Mouse (Mus musculus) midbrain, embryonic 14.5 days (tissue): ENCODE results near the gene Tenm2. TPM values are rescaled to one million over a fixed set of nuclear protein-coding genes. Genes with fewer than 3 reads are reported as not detected.

Experiments used
- ATAC-seq: fragments of 200-750 bp; cut with Nextera tagmentation; 2 replicates; pipeline ENCODE4 v1.8.0; 2017; ENCODE audit warnings: moderate number of reproducible peaks, moderate library complexity; ENCODE audit not compliant: low FRiP score, low TSS enrichment
- DNase-seq: peaks from one replicate; pipeline ENCODE4 v3.0.0-alpha.2; 2015
- H3K27ac ChIP-seq: fragments of 300-500 bp; sonication (generic); replicated peaks from 2 replicates; pipeline ENCODE4 v1.5.1; 2014; ENCODE audit warnings: mild to moderate bottlenecking, low read depth, low read length, moderate library complexity
- H3K27me3 ChIP-seq: fragments of 300-500 bp; sonication (generic); 2 replicates; pipeline ENCODE4 v1.6.1; 2014; ENCODE audit warnings: low read length, control low read depth, mixed read lengths; ENCODE audit not compliant: control insufficient read depth, insufficient read depth
- H3K36me3 ChIP-seq: fragments of 300-500 bp; sonication (generic); 2 replicates; pipeline ENCODE4 v1.6.1; 2014; ENCODE audit warnings: low read length, control low read depth; ENCODE audit not compliant: control insufficient read depth, insufficient read depth
- H3K4me1 ChIP-seq: fragments of 300-500 bp; sonication (generic); 2 replicates; pipeline ENCODE4 v1.6.1; 2014; ENCODE audit warnings: mild to moderate bottlenecking, antibody characterized with exemption, low read length, control low read depth; ENCODE audit not compliant: control insufficient read depth, insufficient read depth
- H3K4me2 ChIP-seq: fragments of 300-500 bp; sonication (generic); 2 replicates; pipeline ENCODE4 v1.6.1; 2014; ENCODE audit warnings: mild to moderate bottlenecking, low read length, moderate library complexity
- H3K4me3 ChIP-seq: fragments of 300-500 bp; sonication (generic); replicated peaks from 2 replicates; pipeline ENCODE4 v1.5.1; 2014; ENCODE audit warnings: low read depth, low read length
- H3K9ac ChIP-seq: fragments of 300-500 bp; sonication (generic); replicated peaks from 2 replicates; pipeline ENCODE4 v1.6.1; 2014; ENCODE audit warnings: mild to moderate bottlenecking, low read length, moderate library complexity
- H3K9me3 ChIP-seq: fragments of 300-500 bp; sonication (generic); 2 replicates; pipeline ENCODE4 v1.6.1; 2016; ENCODE audit warnings: low read length, control low read depth, mixed read lengths; ENCODE audit not compliant: control insufficient read depth
- WGBS: fragments of 180-500 bp; shearing (Covaris S2); extraction: QIAGEN DNeasy Blood & Tissue Kit; methylation state at CpG from one replicate; pipeline ENCODE4 v1.1.7; 2014; 5-methylcytosine and 5-hydroxymethylcytosine counted together
- polyA plus RNA-seq: library from polyadenylated mRNA; unstranded; fragments of >200 nt; fragmentation: Nextera tagmentation; extraction: Ambion mirVana; gene quantifications from 2 replicates; pipeline ENCODE4 v1.2.1, GENCODE M21; 2014

The Tenm2 gene
- polyA plus RNA-seq: 52.8 and 59.2 TPM in 2 replicates

DNA sequence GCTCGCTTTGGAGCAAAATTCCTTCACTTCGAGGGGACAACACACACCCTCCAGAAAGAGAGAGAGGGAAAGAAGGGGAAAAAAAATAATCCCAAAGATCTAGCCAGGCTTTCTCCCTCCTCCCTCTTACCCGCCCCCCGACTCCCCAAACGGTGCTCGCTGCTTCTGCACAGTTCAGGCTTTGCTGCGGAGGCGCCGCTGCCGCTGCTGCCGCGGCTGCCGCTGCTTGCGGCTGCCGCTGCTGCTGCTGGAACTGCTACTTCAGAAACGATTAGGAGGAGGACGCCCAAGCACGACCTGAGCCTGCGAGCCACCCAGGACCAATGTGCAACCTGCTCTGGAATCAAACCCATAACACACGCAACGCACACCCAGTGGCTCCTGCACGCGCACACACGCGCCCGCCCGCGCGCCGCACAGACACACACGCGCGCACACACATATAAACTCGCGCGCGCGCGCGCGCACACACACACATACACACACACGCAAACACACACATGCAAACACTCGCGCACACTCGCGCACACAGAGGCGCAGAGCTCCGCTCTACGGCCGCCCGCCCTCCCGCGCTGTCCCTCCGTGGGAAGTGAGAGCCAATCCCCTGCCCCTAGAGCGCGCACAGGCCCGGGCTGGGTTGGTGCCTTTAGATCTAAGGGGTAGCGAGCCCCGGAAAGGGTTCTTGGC, at the start of gene Tenm2:
Gene Tenm2, minus strand, starts transcription at position 51 of the 687 bp plus-strand sequence.
- Histone ChIP-seq H3K4me2 (peak within 1 kb of the TSS; percentile 86), H3K9ac (peak within 1 kb of the TSS; percentile 86), H3K4me3 (peak within 1 kb of the TSS; percentile 55), H3K36me3 (no peaks in the 10 kb centered on the region), H3K27ac (peak within 1 kb of the TSS; percentile 96), H3K4me1 (peaks cover 25% of the 10 kb centered on the region), H3K27me3 (no peaks in the 10 kb centered on the region), H3K9me3 (no peaks in the 10 kb centered on the region)
- ATAC-seq (peak; percentile 94), DNase-seq (peak; percentile 93)
- 0% methylated on average over 58 of the region's 59 CpGs for WGBS

DNA sequence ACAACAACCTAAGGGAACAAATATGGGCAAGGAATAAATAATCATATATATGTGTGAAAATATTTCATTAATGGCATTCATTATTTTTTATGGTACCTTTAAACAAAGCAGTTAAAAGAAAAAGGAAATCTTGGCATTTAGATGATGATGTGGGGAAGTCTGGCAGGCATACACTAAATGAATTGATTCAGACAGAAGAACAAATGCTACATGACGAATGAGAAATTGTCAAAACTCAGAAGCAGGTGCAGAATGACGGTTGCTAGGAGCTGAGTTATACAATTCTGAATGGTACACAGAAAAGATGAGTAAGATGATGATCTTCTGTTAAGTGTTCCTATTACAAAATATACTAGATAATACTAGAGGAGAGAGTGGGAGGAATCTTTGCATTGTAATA, 49.4 kb upstream of the Tenm2 start:
- no peak overlapping the region for H3K9ac ChIP-seq
- ATAC-seq (no peak), DNase-seq (no peak)
- H3K27me3 ChIP-seq: no peaks in the 10 kb centered on the region
- no peaks in the 10 kb centered on the region for H3K9me3 ChIP-seq
- H3K4me1 ChIP-seq: no peaks in the 10 kb centered on the region
- H3K4me2 ChIP-seq: no peak overlapping the region
- H3K36me3 ChIP-seq: no peaks in the 10 kb centered on the region
- no peak overlapping the region for H3K4me3 ChIP-seq
- 85% methylated on average over 2 of the region's 2 CpGs for WGBS
- H3K27ac ChIP-seq: no peak overlapping the region

DNA sequence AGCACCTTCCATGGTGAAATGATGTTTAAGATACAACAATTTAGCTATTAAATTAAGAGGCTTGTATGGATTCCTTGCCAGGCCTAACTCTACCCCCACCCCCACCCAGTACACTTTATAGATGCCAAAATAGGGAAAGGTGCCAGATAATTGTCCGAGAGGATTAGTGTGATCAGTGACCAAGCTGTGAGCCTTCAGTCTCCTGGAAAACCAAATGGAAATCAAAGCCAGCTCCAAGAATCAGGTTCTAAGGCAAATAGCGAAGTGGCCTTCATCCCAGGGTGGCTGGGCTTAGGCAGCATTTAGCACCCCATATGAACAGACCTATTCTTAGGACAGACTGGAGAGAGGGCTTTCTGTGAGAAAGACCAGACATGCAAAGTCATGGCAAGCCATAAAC, 13.0 kb upstream of the Tenm2 start:
- Histone ChIP-seq H3K27ac (no peak overlapping the region), H3K9ac (no peak overlapping the region), H3K36me3 (no peaks in the 10 kb centered on the region), H3K4me3 (no peak overlapping the region), H3K4me2 (no peak overlapping the region), H3K27me3 (no peaks in the 10 kb centered on the region), H3K9me3 (no peaks in the 10 kb centered on the region), H3K4me1 (no peaks in the 10 kb centered on the region)
- WGBS: 71% methylated on average over 2 of the region's 2 CpGs
- no peak for DNase-seq
- ATAC-seq: no peak

DNA sequence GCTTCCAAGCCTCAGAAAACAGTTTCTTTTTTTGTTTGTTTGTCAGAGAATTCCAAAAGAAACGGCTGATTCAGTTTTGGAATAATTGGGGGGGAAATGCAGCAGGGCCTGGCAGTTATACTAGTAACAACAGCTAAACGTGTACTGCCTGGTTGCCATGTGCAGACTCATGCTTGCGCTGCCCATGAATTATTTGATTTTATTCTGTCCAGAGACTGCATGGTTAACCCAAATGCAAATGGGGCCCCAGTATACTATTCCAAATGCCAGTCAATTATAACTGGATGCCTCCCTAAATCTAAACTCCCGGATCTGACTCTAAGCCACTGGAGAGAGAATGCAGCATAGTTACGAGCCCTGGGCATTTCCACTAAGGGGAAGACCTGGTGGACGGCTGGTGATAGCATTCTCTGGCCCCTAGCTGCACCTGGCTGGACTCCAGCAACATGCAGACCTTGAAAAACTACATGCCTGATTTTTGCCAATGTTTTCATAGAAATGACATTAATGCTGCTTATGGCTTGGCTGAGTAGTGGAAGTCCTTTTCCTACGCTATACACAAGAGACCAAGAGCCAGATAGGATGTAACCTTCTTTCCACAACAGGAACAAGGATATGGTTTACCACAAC, 1.4 kb upstream of the Tenm2 start:
- peak overlapping the region; percentile 86 for H3K9ac ChIP-seq
- ATAC-seq (peak; percentile 66), DNase-seq (no peak)
- H3K4me3 ChIP-seq: peak overlapping the region; percentile 55
- H3K27ac ChIP-seq: peak overlapping the region; percentile 96
- 26% methylated on average over 7 of the region's 7 CpGs for WGBS
- no peaks in the 10 kb centered on the region for H3K36me3 ChIP-seq
- H3K9me3 ChIP-seq: no peaks in the 10 kb centered on the region
- no peaks in the 10 kb centered on the region for H3K27me3 ChIP-seq
- H3K4me2 ChIP-seq: peak overlapping the region; percentile 86
- H3K4me1 ChIP-seq: peaks cover 19% of the 10 kb centered on the region

DNA sequence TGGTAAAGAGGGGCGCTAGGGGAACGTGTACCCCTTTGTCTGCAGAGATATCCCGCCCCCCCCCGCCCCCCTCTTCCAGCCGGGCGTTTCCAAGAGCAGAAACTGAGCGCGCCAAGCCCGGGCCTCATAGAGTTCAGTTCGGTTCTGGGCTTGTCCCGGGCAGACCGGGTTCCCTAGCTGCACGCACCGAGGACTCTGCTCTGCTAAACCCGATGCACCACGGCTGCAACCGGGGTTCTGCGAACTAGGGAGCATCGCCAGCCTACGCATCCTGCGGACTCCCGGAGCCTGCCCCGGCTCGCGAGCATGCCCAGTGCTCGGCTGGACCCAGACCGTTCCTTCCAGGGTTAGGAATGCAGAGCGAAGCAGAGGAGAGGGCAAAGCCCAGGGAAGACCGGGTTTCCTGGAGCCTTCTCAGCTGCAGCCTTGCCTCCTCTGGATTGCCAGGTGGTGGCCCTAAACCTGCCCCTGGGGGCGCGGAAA, 878 bp upstream of the Tenm2 start:
- Histone ChIP-seq H3K27me3 (no peaks in the 10 kb centered on the region), H3K27ac (peak overlapping the region; percentile 96), H3K9ac (peak overlapping the region; percentile 86), H3K4me3 (peak overlapping the region; percentile 55), H3K4me1 (peaks cover 23% of the 10 kb centered on the region), H3K9me3 (no peaks in the 10 kb centered on the region), H3K4me2 (peak overlapping the region; percentile 86), H3K36me3 (no peaks in the 10 kb centered on the region)
- ATAC-seq (peak; percentile 80), DNase-seq (peak; percentile 79)
- under 1% methylated on average over 31 of the region's 31 CpGs for WGBS

DNA sequence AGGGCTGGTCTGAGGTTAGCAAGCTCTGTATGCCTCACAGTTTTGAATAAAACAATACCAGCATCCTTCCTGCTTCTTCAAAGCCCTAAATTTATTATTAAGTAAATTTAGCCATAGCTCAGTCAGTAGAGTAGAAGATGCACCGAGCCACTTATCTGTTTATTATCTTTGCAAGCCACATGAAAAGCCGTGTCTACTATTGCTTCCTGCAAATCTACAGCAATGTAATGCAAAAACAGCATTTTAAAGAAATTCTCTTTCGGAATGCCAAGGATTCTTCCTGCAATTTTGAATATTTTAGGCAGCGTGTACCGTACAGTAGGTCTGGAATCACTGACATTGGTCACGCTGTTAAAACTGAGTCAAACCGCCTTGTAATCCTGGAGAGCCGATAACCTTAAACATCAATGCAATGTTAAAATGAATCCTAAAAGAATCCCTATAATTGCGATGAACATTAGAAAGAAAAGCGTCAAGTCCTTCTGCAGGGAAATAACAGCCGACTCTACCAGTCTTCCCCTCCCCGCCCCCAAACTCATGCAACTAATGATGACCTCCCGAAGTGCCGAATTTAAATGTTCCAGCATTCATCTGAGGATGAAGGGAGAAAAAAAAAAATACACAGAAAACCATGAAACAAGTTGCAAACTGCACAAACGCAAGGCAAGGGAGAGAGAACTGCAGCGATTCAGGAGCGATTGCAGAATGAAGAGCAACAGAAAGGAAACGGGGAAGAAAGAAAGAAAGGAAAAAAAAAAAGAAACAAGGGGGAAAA, 556 bp downstream of the Tenm2 start:
- H3K4me1 ChIP-seq: peaks cover 25% of the 10 kb centered on the region
- H3K4me3 ChIP-seq: peak overlapping the region; percentile 55
- peak overlapping the region; percentile 86 for H3K9ac ChIP-seq
- H3K36me3 ChIP-seq: no peaks in the 10 kb centered on the region
- no peak for ATAC-seq
- peak overlapping the region; percentile 86 for H3K4me2 ChIP-seq
- peak; percentile 65 for DNase-seq
- no peaks in the 10 kb centered on the region for H3K27me3 ChIP-seq
- H3K9me3 ChIP-seq: no peaks in the 10 kb centered on the region
- peak overlapping the region; percentile 96 for H3K27ac ChIP-seq
- WGBS: 5% methylated on average over 18 of the region's 18 CpGs

DNA sequence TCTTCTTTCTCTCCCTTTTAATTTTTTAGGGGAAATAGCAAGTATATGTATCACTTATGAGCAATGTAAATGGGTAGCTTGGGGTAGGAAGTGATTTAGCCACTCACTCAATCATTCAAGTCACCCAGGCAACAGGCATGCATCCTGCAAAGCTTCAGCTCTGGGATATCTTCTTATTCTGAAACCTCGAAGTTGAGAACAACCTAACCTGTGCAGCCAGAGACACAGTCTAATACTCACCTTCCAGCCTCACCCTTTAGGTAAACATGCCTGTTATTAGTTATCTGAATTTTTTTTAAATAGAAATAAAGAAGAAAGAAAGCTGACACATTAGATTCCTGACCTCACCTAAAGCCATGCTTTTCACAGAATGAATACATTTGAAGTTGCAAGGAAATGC, 8.4 kb downstream of the Tenm2 start:
- Histone ChIP-seq H3K9me3 (no peaks in the 10 kb centered on the region), H3K9ac (no peak overlapping the region), H3K4me1 (peaks cover 5% of the 10 kb centered on the region; the same call in 1 of the 2 replicates), H3K4me3 (no peak overlapping the region), H3K27ac (no peak overlapping the region), H3K4me2 (no peak overlapping the region), H3K36me3 (no peaks in the 10 kb centered on the region), H3K27me3 (no peaks in the 10 kb centered on the region)
- WGBS: 38% methylated on average over 1 of the region's 1 CpGs
- DNase-seq (no peak), ATAC-seq (no peak)

DNA sequence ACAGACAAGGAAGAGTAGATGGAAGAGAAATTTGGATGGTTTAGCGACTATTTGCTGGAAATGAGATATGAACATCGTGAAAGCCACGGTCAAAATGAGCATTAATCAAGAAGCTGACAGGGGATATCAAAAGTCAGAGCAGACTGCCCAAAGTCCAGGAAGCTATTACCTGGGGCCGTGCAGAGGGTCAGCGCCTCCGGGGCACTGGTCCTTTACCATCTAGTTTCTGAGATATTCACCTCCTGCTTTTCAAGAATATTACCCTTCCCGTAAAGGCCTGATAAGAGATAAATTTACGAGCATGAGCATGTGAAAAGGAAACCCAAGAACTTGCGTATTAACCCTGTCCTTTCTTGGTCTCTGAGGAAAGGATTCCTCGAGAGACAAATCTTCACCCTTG, 8.8 kb downstream of the Tenm2 start:
- H3K4me1 ChIP-seq: peaks cover 5% of the 10 kb centered on the region; the same call in 1 of the 2 replicates
- 94% methylated on average over 10 of the region's 10 CpGs for WGBS

More for the DNA sequence above, 8.8 kb downstream of the Tenm2 start:
- Histone ChIP-seq H3K27ac (no peak overlapping the region), H3K36me3 (no peaks in the 10 kb centered on the region), H3K9me3 (no peaks in the 10 kb centered on the region), H3K4me2 (no peak overlapping the region), H3K27me3 (no peaks in the 10 kb centered on the region), H3K4me3 (no peak overlapping the region), H3K9ac (no peak overlapping the region)
- DNase-seq (no peak), ATAC-seq (no peak)
